Comparison of ENCODE assay signal across 8 mouse cellular contexts in the genomic region with DNA sequence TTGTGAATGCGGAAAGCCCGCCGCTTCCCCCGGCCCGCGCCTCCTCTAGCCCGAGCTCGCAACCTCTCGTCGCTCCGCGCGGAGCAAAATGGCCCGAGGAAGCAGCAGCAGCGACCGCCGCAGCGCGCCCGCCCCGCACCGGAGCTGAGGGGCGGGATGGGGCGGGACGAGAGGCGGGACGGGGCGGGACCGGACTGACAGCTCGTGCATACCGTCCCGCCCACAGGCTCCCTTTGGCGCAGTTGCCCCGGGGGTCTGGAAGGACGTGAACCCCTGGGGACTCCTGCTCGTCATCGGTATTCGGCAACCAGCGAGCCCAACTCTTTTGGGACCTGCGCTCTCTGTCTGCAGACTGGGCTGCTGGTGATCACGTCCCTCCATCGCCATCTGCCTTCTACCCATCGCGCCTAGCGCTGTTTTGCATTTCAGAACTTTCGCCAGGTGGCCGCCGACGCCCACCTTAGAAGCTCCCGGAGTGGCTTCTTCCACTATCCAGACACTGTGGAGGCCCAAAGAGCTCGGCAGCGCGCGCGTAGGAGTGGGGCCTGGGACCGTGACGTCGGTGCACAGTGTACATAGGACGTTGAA. TPM values are rescaled to one million over a fixed set of nuclear protein-coding genes. Genes with fewer than 3 reads are reported as not detected.
A peak's percentile ranks its signal among the peaks of the same experiment; 100 is the strongest.
DNase-seq lines count a peak whose midpoint lies in the region; ATAC-seq and TF ChIP-seq lines count a peak whose summit lies in the region.

A gene (minus strand): TSS at position 142 of the 588 bp plus-strand sequence.

- peaks cover 8% of the 10 kb centered on the region for H3K36me3 ChIP-seq in embryonic facial prominence, embryonic 15.5 days
- peaks cover 9% of the 10 kb centered on the region for H3K36me3 ChIP-seq in limb, embryonic 15.5 days
- H3K36me3 ChIP-seq in midbrain, postnatal 0 days (ENCODE audit: insufficient read depth, low read length): peaks cover 8% of the 10 kb centered on the region; the same call in 1 of the 2 replicates

- peak within 1 kb of the TSS; percentile 89 for H3K4me2 ChIP-seq in embryonic facial prominence, embryonic 15.5 days (replicated peaks)
- H3K4me2 ChIP-seq in limb, embryonic 15.5 days: peak within 1 kb of the TSS; percentile 75
- H3K4me2 ChIP-seq in midbrain, postnatal 0 days (ENCODE audit: low read depth, low read length, poor library complexity, severe bottlenecking): peak within 1 kb of the TSS; percentile 69

- H3K4me3 ChIP-seq in bone marrow, adult 2 months (replicated peaks; ENCODE audit: control insufficient read depth, low read depth, low read length): peak within 1 kb of the TSS; percentile 88
- H3K4me3 ChIP-seq in embryonic facial prominence, embryonic 15.5 days (replicated peaks): peak within 1 kb of the TSS; percentile 97
- H3K4me3 ChIP-seq in limb, embryonic 15.5 days: peak within 1 kb of the TSS; percentile 94
- peak within 1 kb of the TSS; percentile 93 for H3K4me3 ChIP-seq in midbrain, postnatal 0 days (ENCODE audit: low read depth, low read length)

- peak; percentile 95; the same call in 1 of the 2 replicates for TF ChIP-seq POLR2A in bone marrow, adult 2 months (IDR thresholded peaks at IDR 0.05; ENCODE audit: borderline replicate concordance, control insufficient read depth, low read depth, low read length)

- 0 out of 2 replicates have a peak, but pooled peaks have one; percentile 12 for TF ChIP-seq CTCF in bone marrow, adult 2 months (IDR thresholded peaks at IDR 0.05; ENCODE audit: control insufficient read depth, insufficient read depth, low read length)
- TF ChIP-seq CTCF in midbrain, postnatal 0 days (IDR thresholded peaks at IDR 0.05): peak; percentile 49

- under 1% methylated on average over 59 of the region's 59 CpGs for WGBS in bone marrow, adult 2 months
- under 1% methylated on average over 59 of the region's 59 CpGs for WGBS in embryonic facial prominence, embryonic 15.5 days
- WGBS in limb, embryonic 15.5 days: under 1% methylated on average over 56 of the region's 59 CpGs
- under 1% methylated on average over 56 of the region's 59 CpGs for WGBS in midbrain, postnatal 0 days

- peaks cover 9% of the 10 kb centered on the region for H3K4me1 ChIP-seq in bone marrow, adult 2 months (ENCODE audit: control insufficient read depth, insufficient read depth, low read length)
- peaks cover 43% of the 10 kb centered on the region for H3K4me1 ChIP-seq in embryonic facial prominence, embryonic 15.5 days
- peaks cover 31% of the 10 kb centered on the region for H3K4me1 ChIP-seq in limb, embryonic 15.5 days
- peaks cover 3% of the 10 kb centered on the region; the same call in 1 of the 2 replicates for H3K4me1 ChIP-seq in midbrain, postnatal 0 days (ENCODE audit: insufficient read depth, low read length)

- peak within 1 kb of the TSS; percentile 96 for H3K9ac ChIP-seq in embryonic facial prominence, embryonic 15.5 days
- H3K9ac ChIP-seq in limb, embryonic 15.5 days: peak within 1 kb of the TSS; percentile 94
- H3K9ac ChIP-seq in midbrain, postnatal 0 days (replicated peaks; ENCODE audit: low read length, poor library complexity, severe bottlenecking): peak within 1 kb of the TSS; percentile 95

- H3K9me3 ChIP-seq in embryonic facial prominence, embryonic 15.5 days (replicated peaks): no peaks in the 10 kb centered on the region
- H3K9me3 ChIP-seq in limb, embryonic 15.5 days: no peaks in the 10 kb centered on the region
- no peaks in the 10 kb centered on the region for H3K9me3 ChIP-seq in midbrain, postnatal 0 days (ENCODE audit: low read length)

- peak; percentile 90 for ATAC-seq in embryonic facial prominence, embryonic 15.5 days (ENCODE audit: insufficient number of reproducible peaks, low FRiP score, low TSS enrichment, low read depth)
- ATAC-seq in limb, embryonic 15.5 days (ENCODE audit: insufficient number of reproducible peaks, low FRiP score, low TSS enrichment, low read depth): peak; percentile 87
- ATAC-seq in midbrain, postnatal 0 days (ENCODE audit: low FRiP score): peak; percentile 93

- DNase-seq in A20 (ENCODE audit: low read depth, low spot score): peak; percentile 96
- peak; percentile 82 for DNase-seq in heart, adult 8-10 months (ENCODE audit: low spot score)
- DNase-seq in kidney, adult 9 months: peak; percentile 88
- DNase-seq in midbrain, postnatal 0 days (ENCODE audit: low spot score): peak; percentile 90
- DNase-seq in spleen, postnatal 14 days (ENCODE audit: low spot score in 2 of 2): peak; percentile 68 to 79

- H3K27me3 ChIP-seq in embryonic facial prominence, embryonic 15.5 days: no peaks in the 10 kb centered on the region
- H3K27me3 ChIP-seq in limb, embryonic 15.5 days: no peaks in the 10 kb centered on the region
- H3K27me3 ChIP-seq in midbrain, postnatal 0 days (ENCODE audit: insufficient read depth, low read length): no peaks in the 10 kb centered on the region

- H3K27ac ChIP-seq in bone marrow, adult 2 months (ENCODE audit: control insufficient read depth, insufficient read depth, low read depth, low read length, poor library complexity): peak within 1 kb of the TSS; percentile 91
- peak within 1 kb of the TSS; percentile 94 for H3K27ac ChIP-seq in embryonic facial prominence, embryonic 15.5 days (replicated peaks)
- peak within 1 kb of the TSS; percentile 91 for H3K27ac ChIP-seq in limb, embryonic 15.5 days
- peak within 1 kb of the TSS; percentile 84 for H3K27ac ChIP-seq in midbrain, postnatal 0 days (ENCODE audit: low read depth, low read length)

RNA-seq across cellular contexts. Expression of the gene that starts here (rescaled TPM):
- 25.6 and 67.8 TPM in 2 replicates for polyA plus RNA-seq in bone marrow, adult 2 months (2011; ENCODE audit: insufficient read depth, insufficient read length, low replicate concordance, missing spikeins)
- 27.9 and 30.5 TPM in 2 replicates for polyA plus RNA-seq in embryonic facial prominence, embryonic 15.5 days (2015; fragmentation: Nextera tagmentation; extraction: Ambion mirVana)
- 10 to 100 TPM; 47.2 to 63.1 (median 52.7) TPM for total RNA-seq in heart, adult 8-10 months (2022)
- polyA plus RNA-seq in limb, embryonic 15.5 days (2015; fragmentation: Nextera tagmentation; extraction: Ambion mirVana): 27.1 and 27.5 TPM in 2 replicates
- total RNA-seq in midbrain, postnatal 0 days (2014; rRNA removed): 22.1 and 23.6 TPM in 2 replicates
- 25.2 and 30.7 TPM in 2 replicates for polyA plus RNA-seq in midbrain, postnatal 0 days (2015; fragmentation: Nextera tagmentation; extraction: Ambion mirVana)

Comparison
In these comparisons a context has a peak if more than half of its experiments do, and no peak if none do; other contexts are left out.
1. Peak in every context shown above with its lines: DNase-seq, ATAC-seq, H3K4me3 ChIP-seq and H3K27ac ChIP-seq.